18 mouse cellular contexts compared by ENCODE assay signal in genomic region chr1:46830066-46830843, GRCm38 (mm10).
DNase-seq lines count a peak whose midpoint lies in the region; ATAC-seq lines count a peak whose summit lies in the region.
"Had no signal": no experiment of that assay in that cellular context is flagged by ENCODE, and none has a peak within 500 bp of the region (broad histone marks: within the 10 kb centered on the region; RNA-seq: fewer than 3 reads in every experiment).

No protein-coding gene starts in this region.

- H3K4me1 ChIP-seq in hindbrain, embryonic 13.5 days (replicated peaks), result 0 out of 2 replicates have a peak, but pooled peaks cover 5% of the 10 kb centered on the region
- no peaks in the 10 kb centered on the region for H3K4me1 ChIP-seq in hindbrain, embryonic 10.5 days (replicated peaks)
- peaks cover 8% of the 10 kb centered on the region for H3K4me1 ChIP-seq in forebrain, embryonic 15.5 days
- no peaks in the 10 kb centered on the region for H3K4me1 ChIP-seq in midbrain, embryonic 14.5 days (ENCODE audit: control insufficient read depth, insufficient read depth, low read length)
- H3K4me1 ChIP-seq: embryonic facial prominence, embryonic 15.5 days; liver, embryonic 15.5 days had no signal

- H3K9me3 ChIP-seq in hindbrain, embryonic 13.5 days, result no peaks in the 10 kb centered on the region
- no peaks in the 10 kb centered on the region for H3K9me3 ChIP-seq in hindbrain, embryonic 10.5 days
- H3K9me3 ChIP-seq in forebrain, embryonic 15.5 days, result no peaks in the 10 kb centered on the region
- H3K9me3 ChIP-seq in midbrain, embryonic 14.5 days (ENCODE audit: control insufficient read depth, low read length), result no peaks in the 10 kb centered on the region
- H3K9me3 ChIP-seq: embryonic facial prominence, embryonic 15.5 days; liver, embryonic 15.5 days had no signal

- peak; percentile 63; the same call in 1 of the 2 replicates for ATAC-seq in hindbrain, embryonic 13.5 days (ENCODE audit: low FRiP score)
- ATAC-seq in forebrain, embryonic 15.5 days (replicated peaks), result peak; percentile 96
- ATAC-seq in midbrain, embryonic 14.5 days (ENCODE audit: low FRiP score, low TSS enrichment), result no peak
- ATAC-seq in inflammation-experienced regulatory T-cells, adult 6 months, result no peak

- intact Hi-C loops in left cerebral cortex, postnatal 14 days (cut with DNase I), result no loop called here

- H3K27me3 ChIP-seq in hindbrain, embryonic 13.5 days, result no peaks in the 10 kb centered on the region
- no peaks in the 10 kb centered on the region for H3K27me3 ChIP-seq in hindbrain, embryonic 10.5 days (ENCODE audit: insufficient read depth, poor library complexity, severe bottlenecking)
- peaks cover 5% of the 10 kb centered on the region; the same call in 1 of the 2 replicates for H3K27me3 ChIP-seq in forebrain, embryonic 15.5 days
- H3K27me3 ChIP-seq in midbrain, embryonic 14.5 days (ENCODE audit: control insufficient read depth, insufficient read depth, low read length), result no peaks in the 10 kb centered on the region
- H3K27me3 ChIP-seq: embryonic facial prominence, embryonic 15.5 days; liver, embryonic 15.5 days had no signal

- H3K27ac ChIP-seq in hindbrain, embryonic 13.5 days, result no peak overlapping the region
- H3K27ac ChIP-seq in hindbrain, embryonic 10.5 days, result no peak overlapping the region
- H3K27ac ChIP-seq in forebrain, embryonic 15.5 days (replicated peaks), result no peak overlapping the region
- no peak overlapping the region for H3K27ac ChIP-seq in midbrain, embryonic 14.5 days (replicated peaks; ENCODE audit: low read depth, low read length)
- H3K27ac ChIP-seq: embryonic facial prominence, embryonic 15.5 days; liver, embryonic 15.5 days had no signal

- H3K36me3 ChIP-seq in hindbrain, embryonic 13.5 days, result peaks cover 16% of the 10 kb centered on the region
- peaks cover 68% of the 10 kb centered on the region for H3K36me3 ChIP-seq in hindbrain, embryonic 10.5 days
- H3K36me3 ChIP-seq in forebrain, embryonic 15.5 days, result peaks cover 14% of the 10 kb centered on the region
- H3K36me3 ChIP-seq in midbrain, embryonic 14.5 days (ENCODE audit: control insufficient read depth, insufficient read depth, low read length), result peaks cover 19% of the 10 kb centered on the region
- H3K36me3 ChIP-seq: liver, embryonic 15.5 days had no signal

- DNase-seq in hindbrain, embryonic 10.5 days (ENCODE audit: low spot score), result no peak
- DNase-seq in Muller cell, postnatal 12 days (ENCODE audit: inconsistent ontology term), result peak; percentile 96
- peak; percentile 30 for DNase-seq in midbrain, embryonic 14.5 days
- DNase-seq in cerebellum, postnatal 25 days, result no peak
- no peak for DNase-seq in left cerebral cortex, postnatal 14 days (ENCODE audit: low spot score in 2 of 2)
- DNase-seq: adrenal gland, postnatal 25 days; B cell, adult 2 months; cerebellum, postnatal 36 days; heart, adult 18-20 months; heart, postnatal 14 days; kidney, adult 11 months; left cerebral cortex, postnatal 4 days; thymus, adult 2 months had no signal

- WGBS in hindbrain, embryonic 13.5 days, result 51% methylated on average over 2 of the region's 2 CpGs
- WGBS in hindbrain, embryonic 10.5 days, result 75% methylated on average over 2 of the region's 2 CpGs
- 6% methylated on average over 2 of the region's 2 CpGs for WGBS in forebrain, embryonic 15.5 days
- 61% methylated on average over 2 of the region's 2 CpGs for WGBS in midbrain, embryonic 14.5 days

- H3K9ac ChIP-seq in hindbrain, embryonic 13.5 days, result no peak overlapping the region
- no peak overlapping the region for H3K9ac ChIP-seq in forebrain, embryonic 15.5 days (replicated peaks)
- no peak overlapping the region for H3K9ac ChIP-seq in midbrain, embryonic 14.5 days (replicated peaks; ENCODE audit: low read length)
- H3K9ac ChIP-seq: embryonic facial prominence, embryonic 15.5 days; liver, embryonic 15.5 days had no signal

- no peak overlapping the region for H3K4me2 ChIP-seq in hindbrain, embryonic 13.5 days
- no peak overlapping the region for H3K4me2 ChIP-seq in forebrain, embryonic 15.5 days (replicated peaks)
- H3K4me2 ChIP-seq in midbrain, embryonic 14.5 days (ENCODE audit: low read length), result no peak overlapping the region
- H3K4me2 ChIP-seq: embryonic facial prominence, embryonic 15.5 days; liver, embryonic 15.5 days had no signal

- H3K4me3 ChIP-seq in hindbrain, embryonic 13.5 days, result no peak overlapping the region
- no peak overlapping the region for H3K4me3 ChIP-seq in hindbrain, embryonic 10.5 days
- no peak overlapping the region for H3K4me3 ChIP-seq in forebrain, embryonic 15.5 days
- no peak overlapping the region for H3K4me3 ChIP-seq in midbrain, embryonic 14.5 days (replicated peaks; ENCODE audit: low read depth, low read length)
- H3K4me3 ChIP-seq: embryonic facial prominence, embryonic 15.5 days; liver, embryonic 15.5 days had no signal

Comparison
In these comparisons a context has a peak if more than half of its experiments do, and no peak if none do; other contexts are left out.
1. ATAC-seq: peak in hindbrain, embryonic 13.5 days (single experiment) and forebrain, embryonic 15.5 days (single experiment); none in midbrain, embryonic 14.5 days (single experiment) and inflammation-experienced regulatory T-cells, adult 6 months (single experiment).
2. DNase-seq: peak in Muller cell, postnatal 12 days (single experiment) and midbrain, embryonic 14.5 days (single experiment); none in hindbrain, embryonic 10.5 days (single experiment), cerebellum, postnatal 25 days (0 of 2) and left cerebral cortex, postnatal 14 days (0 of 2).